Mouse (Mus musculus) testis, adult 2 months (tissue): ENCODE data around the gene Acss1.

Source experiments
- CTCF ChIP-seq: fragments of 200-500 bp; IDR thresholded peaks from 2 replicates; pipeline ENCODE4 v1.5.1; 2012; ENCODE audit warnings: low read depth, mild to moderate bottlenecking, inconsistent platforms, low read length, moderate library complexity; ENCODE audit not compliant: control insufficient read depth, insufficient read depth, insufficient replicate concordance
- POLR2A ChIP-seq: fragments of 200-500 bp; IDR thresholded peaks from 2 replicates; pipeline ENCODE4 v1.6.1; 2012; ENCODE audit warnings: low read depth, mild to moderate bottlenecking, inconsistent platforms, low read length, moderate library complexity; ENCODE audit not compliant: control insufficient read depth

- TF ChIP-seq CTCF (no peak), POLR2A (no peak)
Measured at GRCm38 (mm10) chr2:150667065-150667819, 1.1 kb downstream of the Acss1 start.
